Mouse (Mus musculus) myocyte (in vitro differentiated cells): ENCODE measurements around the gene Adgrf5.

Experiments
- CEBPB ChIP-seq: IDR thresholded peaks from 2 replicates; pipeline ENCODE4 v1.6.1; 2011; ENCODE audit warnings: mild to moderate bottlenecking, moderate library complexity; ENCODE audit not compliant: poor library complexity, insufficient read depth, severe bottlenecking
- MAX ChIP-seq: IDR thresholded peaks from one replicate; pipeline ENCODE4 v1.6.1; 2011; ENCODE audit warnings: low read depth, mild to moderate bottlenecking, control low read depth
- MYOD1 ChIP-seq, 3 experiments: IDR thresholded peaks; one replicate each; pipeline ENCODE4 v1.6.1; 2011; ENCODE audit warnings: control low read depth in 2 of 3, low read depth in 2 of 3, mild to moderate bottlenecking in 2 of 3, moderate library complexity in 1 of 3; ENCODE audit not compliant: insufficient read length in 2 of 3, control insufficient read depth in 1 of 3
- MYOG ChIP-seq, 3 experiments: IDR thresholded peaks; one replicate each; pipeline ENCODE4 v1.6.1; 2011; ENCODE audit warnings: control low read depth in 2 of 3, low read depth in 2 of 3, mild to moderate bottlenecking in 2 of 3; ENCODE audit not compliant: insufficient read length in 2 of 3, control insufficient read depth in 1 of 3, insufficient read depth in 1 of 3
- POLR2A ChIP-seq: IDR thresholded peaks from one replicate; pipeline ENCODE4 v1.6.1; 2011; ENCODE audit warnings: low read depth, mild to moderate bottlenecking, control low read depth, moderate library complexity; ENCODE audit not compliant: insufficient read length
- POLR2AphosphoS2 ChIP-seq: IDR thresholded peaks from one replicate; pipeline ENCODE4 v1.6.1; 2011; ENCODE audit warnings: low read depth, control low read depth; ENCODE audit not compliant: insufficient read length
- TCF12 ChIP-seq: IDR thresholded peaks from one replicate; pipeline ENCODE4 v1.6.1; 2011; ENCODE audit warnings: mild to moderate bottlenecking, control low read depth; ENCODE audit not compliant: poor library complexity, insufficient read depth, severe bottlenecking
- USF1 ChIP-seq: IDR thresholded peaks from one replicate; pipeline ENCODE4 v1.6.1; 2011; ENCODE audit warnings: low read depth, mild to moderate bottlenecking, control low read depth, moderate library complexity

DNA sequence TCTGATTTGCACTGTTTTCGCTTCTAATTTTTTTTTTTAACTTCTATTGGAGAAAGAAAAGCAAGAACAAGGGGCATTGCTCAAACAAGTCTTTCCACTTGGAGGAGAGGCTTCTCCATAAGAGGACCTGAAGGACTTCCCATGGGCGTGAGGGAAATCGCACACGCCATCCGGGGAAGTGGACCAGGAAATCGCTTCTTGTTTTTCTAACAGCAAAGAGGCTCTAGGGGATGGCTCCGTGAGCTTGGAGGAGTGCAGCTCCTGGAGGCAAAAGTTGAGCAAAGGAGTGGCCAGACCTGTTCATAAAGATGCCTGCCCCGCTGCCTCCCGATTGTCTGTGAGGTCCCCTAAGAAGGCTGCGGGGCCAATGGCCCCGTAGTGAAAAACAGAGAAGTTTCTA, 29.0 kb downstream of the Adgrf5 start:
- TF ChIP-seq MAX (no peak), TCF12 (no peak), MYOG (IDR thresholded peaks at IDR 0.05; ENCODE audit: control insufficient read depth in 1 of 3, insufficient read depth in 1 of 3, insufficient read length in 2 of 3, low read depth in 2 of 3) (no peak), USF1 (no peak), POLR2A (no peak), MYOD1 (IDR thresholded peaks at IDR 0.05; ENCODE audit: control insufficient read depth in 1 of 3, insufficient read length in 2 of 3, low read depth in 2 of 3) (no peak), POLR2AphosphoS2 (no peak), CEBPB (no peak)
